Mouse (Mus musculus) heart, postnatal 4 days (tissue): ENCODE data around the gene Znhit1. TPM values are rescaled to one million over a fixed set of nuclear protein-coding genes. Genes with fewer than 3 reads are reported as not detected.
"Not testable (repeated sequence)": the region's sequence is repeated elsewhere in the genome, so short reads cannot be mapped to it uniquely, and the experiment has no call there.

ENCODE experiments used
- DNase-seq: peaks from one replicate; pipeline ENCODE4 v3.0.0; 2021
- microRNA-seq, 2 experiments: library from miRNA; unstranded; fragments of <30 nt; microRNA quantifications; one replicate each; pipeline ENCODE4 v1.2.0; 2021 to 2022
- total RNA-seq, 2 experiments: library from RNA; stranded (reverse); gene quantifications; 2 replicates each; pipeline ENCODE4 v1.2.3; 2021

Znhit1 gene
- total RNA-seq, 2 experiments from 2014 or later, result 48.6 to 53.2 TPM

GRCm38 (mm10) chr5:136952153-136952552 lies 35.7 kb downstream of the Znhit1 start:
- DNase-seq, result no peak

- DNase-seq, result no peak
Measured at GRCm38 (mm10) chr5:136950521-136950920, 37.3 kb downstream of the Znhit1 start.

GRCm38 (mm10) chr5:136949551-136950336 lies 38.1 kb downstream of the Znhit1 start:
- DNase-seq, result not testable (repeated sequence)

GRCm38 (mm10) chr5:136947874-136948273 lies 39.9 kb downstream of the Znhit1 start:
- DNase-seq, result no peak

GRCm38 (mm10) chr5:136945084-136945483 lies 42.7 kb downstream of the Znhit1 start:
- no peak for DNase-seq

GRCm38 (mm10) chr5:136943382-136943781 lies 44.4 kb downstream of the Znhit1 start:
- no peak for DNase-seq

- DNase-seq, result no peak
Measured at GRCm38 (mm10) chr5:136942781-136943180, 45.0 kb downstream of the Znhit1 start.

GRCm38 (mm10) chr5:136940845-136941560 lies 46.8 kb downstream of the Znhit1 start:
- no peak for DNase-seq

- DNase-seq, result not testable (repeated sequence)
Measured at GRCm38 (mm10) chr5:136940029-136940428, 47.8 kb downstream of the Znhit1 start.

GRCm38 (mm10) chr5:136939284-136939683 lies 48.5 kb downstream of the Znhit1 start:
- DNase-seq, result no peak

- no peak for DNase-seq
Measured at GRCm38 (mm10) chr5:136937621-136938020, 50.2 kb downstream of the Znhit1 start.

GRCm38 (mm10) chr5:136936750-136937149 lies 51.1 kb downstream of the Znhit1 start:
- no peak for DNase-seq

GRCm38 (mm10) chr5:136935905-136936695 lies 51.7 kb downstream of the Znhit1 start:
- peak; percentile 22 for DNase-seq

GRCm38 (mm10) chr5:136933930-136934329 lies 53.9 kb downstream of the Znhit1 start:
- DNase-seq, result no peak

GRCm38 (mm10) chr5:136932956-136933355 lies 54.9 kb downstream of the Znhit1 start:
- no peak for DNase-seq

Small RNA genes within 50 kb of the gene (microRNA-seq; reads per million reads assigned to microRNA genes)
- gene Mir702, result 27.0 to 30.3 reads per million in 2 experiments

Other genes starting within 250 kb of the Znhit1 start
- 10 to 100 TPM; 10.7 to 11.4 TPM for gene Col26a1, start 104.8 kb downstream of the Znhit1 start, total RNA-seq
- gene Ift22, start 79.9 kb downstream of the Znhit1 start, total RNA-seq, result 10 to 100 TPM; 14.2 to 14.3 TPM
- gene Fis1, start 34.7 kb downstream of the Znhit1 start, total RNA-seq, result 100 to 1,000 TPM; 177 to 180 TPM
- 1 to 10 TPM; 4.7 to 6.8 TPM for gene Cldn15, start 21.4 kb downstream of the Znhit1 start, total RNA-seq
- 10 to 100 TPM; 46.9 to 51.8 TPM for gene Plod3, start 1.0 kb downstream of the Znhit1 start, total RNA-seq
- not detected for gene Vgf, start 38.4 kb upstream of the Znhit1 start, total RNA-seq
- 10 to 100 TPM; 70.9 to 82.3 TPM for gene Ap1s1, start 58.1 kb upstream of the Znhit1 start, total RNA-seq
- gene Serpine1, start 84.2 kb upstream of the Znhit1 start, total RNA-seq, result 10 to 100 TPM; 13.4 to 14.0 TPM
- gene Trim56, start 128.2 kb upstream of the Znhit1 start, total RNA-seq, result 10 to 100 TPM; 15.7 to 15.9 TPM
- not detected for gene Muc3, start 161.3 kb upstream of the Znhit1 start, total RNA-seq
- gene Muc3a, start 224.4 kb upstream of the Znhit1 start, total RNA-seq, result under 1 TPM; 0.32 to 0.33 TPM